ENCODE assay signal across 15 mouse cellular contexts in genomic region chr6:117881997-117882396, GRCm38 (mm10). TPM values are rescaled to one million over a fixed set of nuclear protein-coding genes. Genes with fewer than 3 reads are reported as not detected.
DNase-seq lines count a peak whose midpoint lies in the region; ATAC-seq and TF ChIP-seq lines count a peak whose summit lies in the region.
"Had no signal": no experiment of that assay in that cellular context is flagged by ENCODE, and none has a peak within 500 bp of the region (broad histone marks: within the 10 kb centered on the region; RNA-seq: fewer than 3 reads in every experiment).

No protein-coding gene starts in this region.

- DNase-seq in heart, embryonic 10.5 days (ENCODE audit: low spot score) = no peak
- DNase-seq in heart, adult 8-10 months (ENCODE audit: low spot score) = no peak
- no peak for DNase-seq in ES-E14 (ENCODE audit: low read depth, low spot score)
- peak; percentile 78 for DNase-seq in naive thymus-derived CD4-positive, alpha-beta T cell, adult 2 months (ENCODE audit: low read depth)
- no peak for DNase-seq in right cerebral cortex, adult 2 months (ENCODE audit: low spot score in 2 of 2)
- no peak for DNase-seq in adrenal gland, postnatal 25 days
- DNase-seq in kidney, adult 8-10 months = no peak
- DNase-seq: kidney, postnatal 14 days; lung, embryonic 14.5 days had no signal

- peaks cover 11% of the 10 kb centered on the region for H3K4me1 ChIP-seq in heart, embryonic 10.5 days
- peaks cover 4 to 8% of the 10 kb centered on the region in 2 experiments for H3K4me1 ChIP-seq in ES-E14 (ENCODE audit: control insufficient read depth in 2 of 2, insufficient read depth in 2 of 2, low read length in 2 of 2, poor library complexity in 1 of 2)

- no peak overlapping the region for H3K4me3 ChIP-seq in heart, embryonic 10.5 days
- H3K4me3 ChIP-seq in ES-E14 (ENCODE audit: insufficient read depth in 1 of 2, low read depth in 1 of 2, low read length in 2 of 2, poor library complexity in 1 of 2, severe bottlenecking in 1 of 2) = no peak overlapping the region
- H3K4me3 ChIP-seq: forebrain, embryonic 10.5 days; heart, embryonic 15.5 days; left cerebral cortex, adult 2 months had no signal

- 0 out of 2 replicates have a peak overlapping the region, but pooled peaks have one; percentile 16 for H3K27ac ChIP-seq in heart, embryonic 10.5 days
- peak overlapping the region; percentile 99 for H3K27ac ChIP-seq in ES-E14 (ENCODE audit: insufficient read depth, low read depth, low read length, poor library complexity, severe bottlenecking)
- H3K27ac ChIP-seq: forebrain, embryonic 10.5 days; heart, embryonic 15.5 days; left cerebral cortex, adult 2 months had no signal

- no peaks in the 10 kb centered on the region for H3K36me3 ChIP-seq in heart, embryonic 10.5 days
- no peaks in the 10 kb centered on the region for H3K36me3 ChIP-seq in ES-E14 (ENCODE audit: control insufficient read depth, insufficient read depth, low read length, poor library complexity, severe bottlenecking)
- H3K36me3 ChIP-seq: forebrain, embryonic 10.5 days; heart, embryonic 15.5 days had no signal

- H3K9ac ChIP-seq in ES-E14 (ENCODE audit: insufficient read depth, low read depth, low read length, poor library complexity, severe bottlenecking) = peak overlapping the region; percentile 58; the same call in 1 of the 2 replicates
- H3K9ac ChIP-seq: heart, embryonic 15.5 days; lung, embryonic 14.5 days had no signal

- 58% methylated on average over 7 of the region's 7 CpGs for WGBS in heart, embryonic 10.5 days

- no peaks in the 10 kb centered on the region for H3K27me3 ChIP-seq in heart, embryonic 10.5 days (ENCODE audit: insufficient read depth, poor library complexity, severe bottlenecking)
- H3K27me3 ChIP-seq: heart, embryonic 15.5 days had no signal

- ATAC-seq in inflammation-experienced regulatory T-cells, adult 6 months = peak; percentile 7
- ATAC-seq: hindbrain, embryonic 16.5 days had no signal

- no peaks in the 10 kb centered on the region for H3K9me3 ChIP-seq in heart, embryonic 10.5 days
- H3K9me3 ChIP-seq in ES-E14 (ENCODE audit: control insufficient read depth, insufficient read depth, low read depth, low read length) = no peaks in the 10 kb centered on the region
- H3K9me3 ChIP-seq: forebrain, embryonic 10.5 days; heart, embryonic 15.5 days had no signal

- in situ Hi-C loops in ES-E14 (cut with MboI; ENCODE audit: low sequenced_read_pairs in 2 of 2, unreplicated experiment in 2 of 2) = no loop called here

TF ChIP-seq in ES-E14, 5 proteins besides CTCF, POLR2A, EP300 and RAD21:
- no peak for TF ChIP-seq HCFC1 (IDR thresholded peaks at IDR 0.05; ENCODE audit: borderline replicate concordance, insufficient read depth, low read length)
- no peak for TF ChIP-seq ZC3H11A (IDR thresholded peaks at IDR 0.05; ENCODE audit: borderline replicate concordance, low read depth, low read length)
- TF ChIP-seq MAFK (IDR thresholded peaks at IDR 0.05; ENCODE audit: insufficient read depth, low read depth, low read length) = no peak
- TF ChIP-seq ZNF384 (IDR thresholded peaks at IDR 0.05; ENCODE audit: low read depth, low read length) = no peak

RNA-seq across cellular contexts. Expression of gene Hnrnpf, which starts 18.1 kb away (rescaled TPM):
- 660 and 767 TPM in 2 replicates for polyA plus RNA-seq in heart, embryonic 10.5 days (2016; fragmentation: Nextera tagmentation; extraction: Ambion mirVana)
- total RNA-seq in heart, adult 8-10 months (2022) = 100 to 1,000 TPM; 170 to 189 (median 180) TPM
- 450 and 669 TPM in 2 replicates for total RNA-seq in ES-E14 (2012; rRNA removed)
- polyA plus RNA-seq in inflammation-experienced regulatory T-cells, adult 6 months (2017; shearing (Covaris generic)) = 1,000 to 10,000 TPM in 1 of 3 experiments, 100 to 1,000 TPM in 2; 776 to 1,009 (median 841) TPM
- 333 and 372 TPM in 2 replicates for total RNA-seq in adrenal gland, postnatal 25 days (2021)

RNA-seq across cellular contexts. Expression of gene Zfp239, which starts 20.1 kb away (rescaled TPM):
- polyA plus RNA-seq in heart, embryonic 10.5 days (2016; fragmentation: Nextera tagmentation; extraction: Ambion mirVana) = 4.2 and 6.3 TPM in 2 replicates
- total RNA-seq in heart, adult 8-10 months (2022) = under 1 TPM in 3 of 4 experiments, not detected in 1; 0.22 to 0.41 (median 0.26) TPM
- 9.1 and 10.2 TPM in 2 replicates for total RNA-seq in ES-E14 (2012; rRNA removed)
- polyA plus RNA-seq in inflammation-experienced regulatory T-cells, adult 6 months (2017; shearing (Covaris generic)) = 1 to 10 TPM; 4.5 to 6.2 (median 4.9) TPM
- 3.0 and 4.3 TPM in 2 replicates for total RNA-seq in adrenal gland, postnatal 25 days (2021)

RNA-seq across cellular contexts. Expression of gene Zfp637, which starts 41.0 kb away (rescaled TPM):
- polyA plus RNA-seq in heart, embryonic 10.5 days (2016; fragmentation: Nextera tagmentation; extraction: Ambion mirVana) = 58.5 and 73.6 TPM in 2 replicates
- total RNA-seq in heart, adult 8-10 months (2022) = 10 to 100 TPM; 26.2 to 33.8 (median 29.0) TPM
- 7.8 and 14.3 TPM in 2 replicates for total RNA-seq in ES-E14 (2012; rRNA removed)
- 10 to 100 TPM; 26.8 to 35.7 (median 33.1) TPM for polyA plus RNA-seq in inflammation-experienced regulatory T-cells, adult 6 months (2017; shearing (Covaris generic))
- 36.1 and 37.0 TPM in 2 replicates for total RNA-seq in adrenal gland, postnatal 25 days (2021)

RNA-seq across cellular contexts. Expression of gene Fxyd4, which starts 55.5 kb away (rescaled TPM):
- 2.2 and 4.1 TPM in 2 replicates for polyA plus RNA-seq in heart, embryonic 10.5 days (2016; fragmentation: Nextera tagmentation; extraction: Ambion mirVana)
- total RNA-seq in heart, adult 8-10 months (2022) = not detected
- total RNA-seq in ES-E14 (2012; rRNA removed) = 0.98 and 1.2 TPM in 2 replicates
- 10 to 100 TPM in 2 of 3 experiments, 1 to 10 TPM in 1; 6.1 to 16.1 (median 10.9) TPM for polyA plus RNA-seq in inflammation-experienced regulatory T-cells, adult 6 months (2017; shearing (Covaris generic))
- total RNA-seq in adrenal gland, postnatal 25 days (2021) = not detected in 2 replicates
- total RNA-seq: gastrocnemius, adult 18-20 months; left cerebral cortex, adult 2 months had no signal
